Mouse (Mus musculus) cerebellum, adult 11-12 months (tissue): ENCODE data around the gene Crip3.
A peak's percentile ranks its signal among the peaks of the same experiment; 100 is the strongest.

Experiments used
- DNase-seq: peaks from one replicate; pipeline ENCODE4 v3.0.0; 2022

Crip3 gene

GRCm38 (mm10) chr17:46428761-46429414 lies at the start of gene Crip3:
TSS of gene Crip3 (plus strand) at chr17:46428926.
- no peak for DNase-seq

GRCm38 (mm10) chr17:46383294-46384060 lies 45.2 kb upstream of the Crip3 start, which contains the start of gene Zfp318:
TSS of gene Zfp318 (plus strand) at chr17:46383731.
- peak; percentile 95 for DNase-seq

GRCm38 (mm10) chr17:46384061-46384801 lies 44.5 kb upstream of the Crip3 start:
- DNase-seq, result peak; percentile 25

DNA sequence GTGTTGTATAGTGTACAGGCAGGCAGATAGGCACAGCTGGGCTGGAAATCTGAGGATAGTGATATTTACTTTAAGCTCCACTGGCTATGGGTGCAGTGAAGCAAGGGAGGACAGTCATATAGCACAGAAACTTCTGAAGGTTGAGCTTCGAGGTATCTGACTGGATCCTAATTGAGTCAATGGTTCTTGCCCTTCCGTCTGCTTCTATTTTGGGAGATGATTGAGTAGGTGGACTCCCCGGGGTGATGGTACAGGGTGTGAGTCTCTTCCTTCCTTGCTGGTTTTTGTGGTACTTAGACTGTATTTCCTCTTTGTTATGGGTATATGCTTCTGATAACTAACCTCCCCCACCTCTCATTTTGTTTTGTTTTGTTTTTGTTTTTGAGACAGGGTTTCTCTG lies 40.5 kb upstream of the Crip3 start:
- no peak for DNase-seq

GRCm38 (mm10) chr17:46393012-46393411 lies 35.7 kb upstream of the Crip3 start:
- DNase-seq, result no peak

- DNase-seq, result no peak
These were observed 34.1 kb upstream of the Crip3 start for GRCm38 (mm10) chr17:46394631-46395030.

DNA sequence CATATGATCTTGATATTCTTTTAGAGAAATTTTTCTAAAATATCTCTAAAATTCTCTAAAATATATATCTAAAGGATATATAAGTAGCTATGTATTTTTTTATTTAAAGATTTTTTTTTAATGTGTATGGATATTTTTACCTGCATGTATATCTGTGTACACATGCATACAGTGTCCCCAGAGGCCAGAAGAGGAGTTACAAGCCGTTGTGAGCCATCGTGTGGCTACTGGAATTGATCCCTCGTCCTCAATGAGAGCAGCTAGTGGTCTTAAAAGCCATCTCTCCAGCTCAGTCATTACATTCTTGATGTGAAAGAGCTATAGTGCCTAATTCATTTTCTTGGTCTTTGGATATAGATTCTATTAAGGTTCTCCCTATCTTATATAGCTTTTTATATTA lies 20.2 kb upstream of the Crip3 start:
- no peak for DNase-seq

GRCm38 (mm10) chr17:46418628-46419027 lies 10.1 kb upstream of the Crip3 start:
- DNase-seq, result no peak

DNA sequence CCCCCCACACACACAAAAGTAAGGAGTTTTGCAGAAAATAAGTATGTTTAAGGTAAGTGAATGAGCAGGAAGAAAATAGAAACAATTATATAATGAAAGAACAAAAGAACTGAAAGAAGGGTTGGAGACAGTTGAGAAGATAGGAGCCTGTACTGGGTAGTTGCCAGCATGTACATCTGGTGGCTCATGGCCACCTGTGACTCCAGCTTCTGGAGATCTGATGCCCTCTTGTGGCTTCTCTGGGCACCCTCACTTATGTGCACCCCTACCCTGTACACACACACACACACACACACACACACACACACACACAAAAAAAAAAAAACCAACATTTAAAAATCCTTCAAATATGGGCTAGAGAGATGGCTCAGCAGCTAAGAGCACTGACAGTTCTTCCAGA lies 9.0 kb upstream of the Crip3 start:
- no peak for DNase-seq

DNA sequence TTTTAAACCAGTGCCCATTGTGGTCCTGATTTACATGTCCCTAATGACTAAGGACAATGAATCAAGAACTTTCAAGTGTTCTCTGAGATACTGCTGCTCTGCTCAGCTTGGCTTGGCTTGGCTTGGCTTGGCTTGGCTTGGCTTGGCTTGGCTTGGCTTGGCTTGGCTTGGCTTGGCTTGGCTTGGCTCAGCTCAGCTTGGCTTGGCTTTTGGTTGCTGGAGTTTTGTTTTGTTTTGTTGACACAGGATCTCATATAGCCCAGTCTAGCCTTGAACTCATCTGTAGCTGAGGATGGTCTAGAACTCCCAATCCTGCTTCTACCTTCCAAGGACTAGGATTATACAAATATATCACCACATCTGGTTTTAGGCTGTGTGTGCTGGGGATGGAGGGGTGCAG lies 2.2 kb upstream of the Crip3 start:
- DNase-seq, result no peak

- no peak for DNase-seq
These were observed 4.9 kb downstream of the Crip3 start for GRCm38 (mm10) chr17:46433627-46434026.

- DNase-seq, result peak; percentile 53
These were observed 8.1 kb downstream of the Crip3 start for GRCm38 (mm10) chr17:46436672-46437366.

GRCm38 (mm10) chr17:46438298-46438873 lies 9.7 kb downstream of the Crip3 start, which contains the start of gene Slc22a7:
TSS of gene Slc22a7 (minus strand) at chr17:46438457.
- no peak for DNase-seq

DNA sequence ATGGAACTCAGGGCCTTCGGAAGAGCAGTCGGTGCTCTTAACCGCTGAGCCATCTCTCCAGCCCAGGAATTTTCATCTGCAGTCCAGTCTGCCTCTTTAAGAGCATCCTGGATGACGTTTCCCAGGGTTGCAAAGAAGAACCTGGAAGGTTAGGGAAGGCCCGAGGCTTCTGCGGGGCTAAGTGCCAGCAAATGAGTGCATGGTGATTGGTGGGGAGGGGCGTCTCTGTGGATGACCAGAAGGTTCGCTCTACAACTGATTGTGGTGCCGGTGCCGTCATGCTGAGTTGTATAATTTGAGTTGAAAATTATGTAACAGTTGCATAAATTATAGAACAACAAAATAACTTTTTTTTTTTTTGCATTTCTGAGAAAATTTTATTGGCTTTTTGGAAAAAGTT lies 10.4 kb downstream of the Crip3 start:
- no peak for DNase-seq

DNA sequence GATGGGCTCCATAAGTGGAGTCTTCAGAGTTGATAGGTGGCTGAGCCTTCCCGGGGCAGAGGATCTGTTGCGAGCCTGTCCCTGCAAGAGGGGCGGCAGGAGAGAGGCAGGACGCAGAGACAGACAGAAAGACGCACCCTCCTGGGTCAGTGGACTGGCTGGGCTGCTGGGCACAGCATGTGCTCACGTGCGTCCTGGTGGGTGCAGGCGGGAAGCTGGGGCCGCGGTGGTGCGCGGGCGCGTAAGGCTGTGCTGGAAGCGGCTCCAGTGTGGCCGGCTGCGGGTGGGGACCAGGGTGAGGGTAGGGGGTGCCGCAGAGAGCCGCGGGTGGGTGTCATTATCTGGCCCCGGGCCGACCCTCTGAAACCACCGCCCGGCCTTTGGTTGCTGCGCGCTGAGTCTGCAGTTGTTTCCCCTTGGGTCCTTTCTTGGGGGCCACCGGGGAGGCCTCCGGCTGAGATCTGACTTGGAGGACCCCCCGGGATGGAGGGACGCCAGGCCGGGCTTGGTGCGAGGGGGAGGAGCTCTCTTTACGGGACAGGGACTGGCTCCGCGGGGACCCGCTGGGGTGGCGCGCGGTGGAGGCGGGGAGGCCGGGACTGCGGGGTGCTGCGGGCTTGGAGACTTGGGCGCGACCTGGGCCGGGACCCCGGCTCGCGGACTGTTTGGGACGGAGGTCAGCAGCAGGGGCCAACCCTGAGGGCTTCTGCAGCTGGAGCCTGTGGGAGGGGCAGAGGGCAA lies 16.3 kb downstream of the Crip3 start:
- DNase-seq, result peak; percentile 8

DNA sequence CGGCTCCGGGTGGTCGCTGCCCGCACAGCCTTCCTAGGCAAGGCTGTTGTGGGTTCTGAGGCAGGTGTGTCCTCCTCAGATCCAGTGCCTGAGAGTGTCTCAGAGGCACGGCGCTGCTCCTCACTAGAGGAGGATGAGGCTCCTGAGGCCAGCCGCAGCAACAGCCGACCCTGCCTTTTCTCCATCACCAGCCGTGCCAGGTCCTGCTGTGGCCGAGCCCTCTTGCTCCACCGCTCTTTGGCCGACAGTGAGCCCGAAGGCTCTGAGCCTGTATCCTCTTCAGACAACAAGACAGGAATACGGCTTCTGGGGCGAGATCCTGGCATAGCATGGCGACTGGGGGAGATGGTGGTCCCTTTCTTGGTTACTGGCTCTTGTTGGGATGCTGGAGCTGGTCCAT lies 17.5 kb downstream of the Crip3 start:
- DNase-seq, result no peak

- no peak for DNase-seq
These were observed 24.0 kb downstream of the Crip3 start for GRCm38 (mm10) chr17:46452683-46453082.

DNA sequence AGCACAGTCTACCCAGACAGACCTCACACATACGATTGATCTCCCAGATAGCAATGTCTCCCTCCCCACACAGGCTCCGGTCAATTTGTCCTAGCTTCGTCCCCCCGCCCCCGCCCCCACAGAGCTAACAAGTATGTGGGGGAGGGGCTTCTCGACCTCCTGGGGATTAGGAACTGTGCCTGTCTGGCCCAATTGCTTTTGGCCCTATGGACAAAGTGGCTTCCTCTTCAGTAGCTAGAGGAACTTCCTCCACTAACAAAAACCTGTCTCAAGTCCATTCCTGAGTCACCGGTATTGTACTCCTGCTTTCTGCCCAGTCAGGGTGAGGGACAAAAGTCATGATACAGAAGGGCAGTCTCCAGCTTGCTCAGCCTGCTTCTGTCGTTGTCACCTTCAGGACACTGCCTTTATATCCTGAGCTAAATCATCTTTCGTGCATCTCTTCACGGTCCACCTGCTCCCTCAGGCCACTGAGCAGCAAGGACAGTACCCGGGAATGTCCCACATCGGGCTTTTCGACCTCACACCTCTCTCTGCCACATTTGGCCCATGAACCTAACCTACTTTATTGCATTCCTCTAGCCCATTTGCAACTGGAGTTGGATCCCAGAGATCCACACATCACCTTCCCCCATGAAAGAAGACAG lies 24.7 kb downstream of the Crip3 start:
- no peak for DNase-seq

DNA sequence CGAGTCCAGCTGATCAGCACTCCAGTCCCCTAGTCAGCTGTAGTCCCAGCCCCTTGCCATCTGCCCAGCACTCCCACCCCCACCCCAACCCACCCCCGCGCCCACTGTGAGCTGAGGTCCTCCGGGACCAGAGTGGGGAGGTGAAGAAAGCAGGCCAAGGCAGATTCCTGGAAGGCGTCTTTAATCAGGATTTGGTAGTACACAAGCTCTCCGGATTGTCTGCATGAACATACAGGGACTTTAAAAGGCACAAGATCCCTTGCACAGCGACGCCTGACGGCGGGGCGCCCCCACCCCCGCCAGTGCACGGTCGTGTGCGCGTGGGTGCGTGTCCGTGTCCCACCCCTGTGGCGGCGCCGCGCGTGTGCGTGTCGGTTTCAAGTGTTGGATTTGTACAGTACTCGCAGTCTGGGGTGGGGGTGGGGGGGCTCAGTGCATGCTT lies 25.3 kb downstream of the Crip3 start:
- DNase-seq, result no peak

- no peak for DNase-seq
These were observed 25.8 kb downstream of the Crip3 start for GRCm38 (mm10) chr17:46454539-46454938.

- no peak for DNase-seq
These were observed 26.5 kb downstream of the Crip3 start for GRCm38 (mm10) chr17:46455110-46455691.
